Mouse (Mus musculus) limb, embryonic 11.5 days (tissue): Measurements from ENCODE around the gene Lzts3. TPM values are rescaled to one million over a fixed set of nuclear protein-coding genes. Genes with fewer than 3 reads are reported as not detected.

Source experiments
- ATAC-seq: fragments of 200-750 bp; cut with Nextera tagmentation; 2 replicates; pipeline ENCODE4 v1.8.0; 2017; ENCODE audit warnings: low read depth; ENCODE audit not compliant: insufficient number of reproducible peaks, low FRiP score, low TSS enrichment
- DNase-seq: peaks from one replicate; pipeline ENCODE4 v3.0.0-alpha.2; 2015; ENCODE audit warnings: low spot score
- H3K27ac ChIP-seq: fragments of 300-500 bp; sonication (generic); replicated peaks from 2 replicates; pipeline ENCODE4 v1.5.1; 2014; ENCODE audit warnings: low read depth, mild to moderate bottlenecking, low read length
- H3K27me3 ChIP-seq: fragments of 300-500 bp; sonication (generic); 2 replicates; pipeline ENCODE4 v1.6.1; 2014; ENCODE audit warnings: mild to moderate bottlenecking, low read length, mixed read lengths; ENCODE audit not compliant: control insufficient read depth, insufficient read depth
- H3K36me3 ChIP-seq: fragments of 300-500 bp; sonication (generic); 2 replicates; pipeline ENCODE4 v1.6.1; 2014; ENCODE audit warnings: mild to moderate bottlenecking, low read length, moderate library complexity, mixed read lengths; ENCODE audit not compliant: control insufficient read depth, insufficient read depth
- H3K4me1 ChIP-seq: fragments of 300-500 bp; sonication (generic); 2 replicates; pipeline ENCODE4 v1.6.1; 2014; ENCODE audit warnings: low read length, mixed read lengths; ENCODE audit not compliant: control insufficient read depth, insufficient read depth
- H3K4me2 ChIP-seq: fragments of 300-500 bp; sonication (generic); 2 replicates; pipeline ENCODE4 v1.6.1; 2014; ENCODE audit warnings: low read depth, mild to moderate bottlenecking, moderate library complexity; ENCODE audit not compliant: severe bottlenecking
- H3K4me3 ChIP-seq: fragments of 300-500 bp; sonication (generic); 2 replicates; pipeline ENCODE4 v1.5.1; 2014; ENCODE audit warnings: low read depth, low read length
- H3K9ac ChIP-seq: fragments of 300-500 bp; sonication (generic); 2 replicates; pipeline ENCODE4 v1.6.1; 2014; ENCODE audit warnings: mild to moderate bottlenecking, low read length
- H3K9me3 ChIP-seq: fragments of 300-500 bp; sonication (generic); 2 replicates; pipeline ENCODE4 v1.6.1; 2016; ENCODE audit warnings: low read length; ENCODE audit not compliant: control insufficient read depth
- WGBS: fragments of 180-500 bp; shearing (Covaris S2); extraction: QIAGEN DNeasy Blood & Tissue Kit; methylation state at CpG from one replicate; pipeline ENCODE4 v1.1.7; 2014; 5-methylcytosine and 5-hydroxymethylcytosine counted together
- polyA plus RNA-seq: library from polyadenylated mRNA; unstranded; fragments of >200 nt; fragmentation: Nextera tagmentation; extraction: Ambion mirVana; gene quantifications from 2 replicates; pipeline ENCODE4 v1.2.1, GENCODE M21; 2014

Gene Lzts3
- polyA plus RNA-seq, 1 experiment from 2014 or later = 0.88 TPM

GRCm38 (mm10) chr2:130664102-130664701 is 21.6 kb upstream of the Lzts3 start, which contains the start of gene Ddrgk1:
Gene Ddrgk1 (minus strand): TSS chr2:130664659.
- no peaks in the 10 kb centered on the region for H3K27me3 ChIP-seq
- peak within 1 kb of the TSS; percentile 95 for H3K27ac ChIP-seq
- peak within 1 kb of the TSS; percentile 90 for H3K9ac ChIP-seq
- peak within 1 kb of the TSS; percentile 71 for H3K4me2 ChIP-seq
- H3K4me1 ChIP-seq = peaks cover 15% of the 10 kb centered on the region; the same call in 1 of the 2 replicates
- no peaks in the 10 kb centered on the region for H3K9me3 ChIP-seq
- no peaks in the 10 kb centered on the region; the same call in 1 of the 2 replicates for H3K36me3 ChIP-seq
- peak; percentile 91 for DNase-seq
- under 1% methylated on average over 40 of the region's 40 CpGs for WGBS
- H3K4me3 ChIP-seq = peak within 1 kb of the TSS; percentile 55
- ATAC-seq = peak; percentile 94

- Histone ChIP-seq H3K4me2 (peak overlapping the region; percentile 71), H3K36me3 (no peaks in the 10 kb centered on the region; the same call in 1 of the 2 replicates), H3K27me3 (no peaks in the 10 kb centered on the region), H3K9ac (peak overlapping the region; percentile 90; the same call in 1 of the 2 replicates), H3K27ac (no peak overlapping the region), H3K9me3 (no peaks in the 10 kb centered on the region), H3K4me1 (peaks cover 13% of the 10 kb centered on the region; the same call in 1 of the 2 replicates), H3K4me3 (no peak overlapping the region; the same call in 1 of the 2 replicates)
- ATAC-seq (no peak), DNase-seq (no peak)
- 94% methylated on average over 11 of the region's 11 CpGs for WGBS
Observed at GRCm38 (mm10) chr2:130663342-130663741, 20.7 kb upstream of the Lzts3 start.

GRCm38 (mm10) chr2:130658530-130658929 is 15.9 kb upstream of the Lzts3 start:
- Histone ChIP-seq H3K27ac (no peak overlapping the region), H3K27me3 (no peaks in the 10 kb centered on the region), H3K4me1 (peaks cover 4% of the 10 kb centered on the region; the same call in 1 of the 2 replicates), H3K9ac (no peak overlapping the region), H3K4me2 (no peak overlapping the region), H3K36me3 (peaks cover 14% of the 10 kb centered on the region; the same call in 1 of the 2 replicates), H3K9me3 (no peaks in the 10 kb centered on the region), H3K4me3 (no peak overlapping the region)
- WGBS = 95% methylated on average over 10 of the region's 10 CpGs
- no peak for ATAC-seq
- no peak for DNase-seq

GRCm38 (mm10) chr2:130657541-130657940 is 14.9 kb upstream of the Lzts3 start:
- Histone ChIP-seq H3K4me3 (no peak overlapping the region), H3K4me2 (no peak overlapping the region), H3K36me3 (peaks cover 14% of the 10 kb centered on the region; the same call in 1 of the 2 replicates), H3K4me1 (no peaks in the 10 kb centered on the region), H3K27me3 (no peaks in the 10 kb centered on the region), H3K9me3 (no peaks in the 10 kb centered on the region), H3K9ac (no peak overlapping the region), H3K27ac (no peak overlapping the region)
- no peak for DNase-seq
- no peak for ATAC-seq
- WGBS = 86% methylated on average over 6 of the region's 6 CpGs

- Histone ChIP-seq H3K4me3 (no peak overlapping the region), H3K4me1 (no peaks in the 10 kb centered on the region), H3K4me2 (no peak overlapping the region), H3K36me3 (peaks cover 17% of the 10 kb centered on the region; the same call in 1 of the 2 replicates), H3K27me3 (no peaks in the 10 kb centered on the region), H3K27ac (no peak overlapping the region), H3K9ac (no peak overlapping the region), H3K9me3 (no peaks in the 10 kb centered on the region)
- ATAC-seq (no peak), DNase-seq (no peak)
- WGBS = 94% methylated on average over 9 of the region's 9 CpGs
Observed at GRCm38 (mm10) chr2:130656536-130656935, 13.9 kb upstream of the Lzts3 start.

- Histone ChIP-seq H3K4me2 (no peak overlapping the region), H3K9me3 (no peaks in the 10 kb centered on the region), H3K9ac (no peak overlapping the region), H3K27ac (no peak overlapping the region), H3K4me1 (no peaks in the 10 kb centered on the region), H3K27me3 (no peaks in the 10 kb centered on the region), H3K4me3 (no peak overlapping the region), H3K36me3 (peaks cover 17% of the 10 kb centered on the region; the same call in 1 of the 2 replicates)
- WGBS = 92% methylated on average over 6 of the region's 6 CpGs
- DNase-seq (no peak), ATAC-seq (no peak)
Observed at GRCm38 (mm10) chr2:130655660-130656339, 13.2 kb upstream of the Lzts3 start.

- Histone ChIP-seq H3K4me1 (no peaks in the 10 kb centered on the region), H3K27ac (no peak overlapping the region), H3K27me3 (no peaks in the 10 kb centered on the region), H3K4me2 (no peak overlapping the region), H3K4me3 (no peak overlapping the region), H3K9ac (no peak overlapping the region), H3K9me3 (no peaks in the 10 kb centered on the region), H3K36me3 (peaks cover 17% of the 10 kb centered on the region; the same call in 1 of the 2 replicates)
- 85% methylated on average over 1 of the region's 1 CpGs for WGBS
- DNase-seq = no peak
- ATAC-seq = no peak
Observed at GRCm38 (mm10) chr2:130653760-130654159, 11.2 kb upstream of the Lzts3 start.

GRCm38 (mm10) chr2:130653303-130653702 is 10.7 kb upstream of the Lzts3 start:
- no peak for DNase-seq
- no peak overlapping the region for H3K27ac ChIP-seq
- no peak overlapping the region for H3K4me3 ChIP-seq
- no peaks in the 10 kb centered on the region for H3K9me3 ChIP-seq
- no peak for ATAC-seq
- no peaks in the 10 kb centered on the region for H3K27me3 ChIP-seq
- no peak overlapping the region for H3K4me2 ChIP-seq
- H3K36me3 ChIP-seq = peaks cover 17% of the 10 kb centered on the region; the same call in 1 of the 2 replicates
- 91% methylated on average over 2 of the region's 2 CpGs for WGBS
- H3K4me1 ChIP-seq = no peaks in the 10 kb centered on the region
- no peak overlapping the region for H3K9ac ChIP-seq
